Mouse (Mus musculus) spleen, adult 2 months (tissue): ENCODE measurements around the gene Slc5a6.

Source experiments
- CTCF ChIP-seq: fragments of 200-500 bp; IDR thresholded peaks from 2 replicates; pipeline ENCODE4 v1.5.1; 2011; ENCODE audit warnings: mild to moderate bottlenecking, inconsistent platforms; ENCODE audit not compliant: insufficient read depth, insufficient read length, insufficient replicate concordance; ENCODE audit errors: extremely low read depth
- POLR2A ChIP-seq: fragments of 200-500 bp; IDR thresholded peaks from 2 replicates; pipeline ENCODE4 v1.6.1; 2011; ENCODE audit warnings: low read depth, low read length, inconsistent platforms

- TF ChIP-seq CTCF = no peak
- TF ChIP-seq POLR2A = no peak
Measured at GRCm38 (mm10) chr5:31001560-31001959, 47.2 kb downstream of the Slc5a6 start.
